Mouse (Mus musculus) layer of hippocampus, adult 9-11 months (tissue): ENCODE results near the gene Olig3.

ENCODE experiments used
- DNase-seq: peaks from one replicate; pipeline ENCODE4 v3.0.0; 2022

Gene Olig3

GRCm38 (mm10) chr10:19356071-19356583 is at the start of gene Olig3:
Gene Olig3 (plus strand): TSS chr10:19356533.
- no peak for DNase-seq

- DNase-seq: no peak
Measured at GRCm38 (mm10) chr10:19309681-19310395, 46.5 kb upstream of the Olig3 start.

- no peak for DNase-seq
Measured at GRCm38 (mm10) chr10:19310471-19310870, 45.9 kb upstream of the Olig3 start.

GRCm38 (mm10) chr10:19317962-19318812 is 38.1 kb upstream of the Olig3 start:
- DNase-seq: no peak

- DNase-seq: no peak
Measured at GRCm38 (mm10) chr10:19321781-19322180, 34.6 kb upstream of the Olig3 start.

GRCm38 (mm10) chr10:19329191-19329777 is 27.0 kb upstream of the Olig3 start:
- DNase-seq: no peak

GRCm38 (mm10) chr10:19333425-19333824 is 22.9 kb upstream of the Olig3 start:
- DNase-seq: no peak

- DNase-seq: no peak
Measured at GRCm38 (mm10) chr10:19338695-19339630, 17.4 kb upstream of the Olig3 start.

- DNase-seq: no peak
Measured at GRCm38 (mm10) chr10:19344039-19344438, 12.3 kb upstream of the Olig3 start.

GRCm38 (mm10) chr10:19349326-19349725 is 7.0 kb upstream of the Olig3 start:
- no peak for DNase-seq

GRCm38 (mm10) chr10:19352006-19352877 is 4.1 kb upstream of the Olig3 start:
- no peak for DNase-seq

- DNase-seq: no peak
Measured at GRCm38 (mm10) chr10:19352878-19353301, 3.4 kb upstream of the Olig3 start.

GRCm38 (mm10) chr10:19353631-19354030 is 2.7 kb upstream of the Olig3 start:
- no peak for DNase-seq

- DNase-seq: no peak
Measured at GRCm38 (mm10) chr10:19354146-19354545, 2.2 kb upstream of the Olig3 start.

GRCm38 (mm10) chr10:19355076-19355475 is 1.3 kb upstream of the Olig3 start:
- no peak for DNase-seq

- no peak for DNase-seq
Measured at GRCm38 (mm10) chr10:19356720-19357641, 648 bp downstream of the Olig3 start.

- no peak for DNase-seq
Measured at GRCm38 (mm10) chr10:19357848-19358247, 1.5 kb downstream of the Olig3 start.

GRCm38 (mm10) chr10:19360446-19361300 is 4.3 kb downstream of the Olig3 start:
- no peak for DNase-seq
